Mouse (Mus musculus) stomach, embryonic 16.5 days (tissue): Measurements from ENCODE around the gene Ccdc78. TPM values are rescaled to one million over a fixed set of nuclear protein-coding genes. Genes with fewer than 3 reads are reported as not detected.

Source experiments
- ATAC-seq: fragments of 200-750 bp; cut with Nextera tagmentation; 2 replicates; pipeline ENCODE4 v1.8.0; 2017; ENCODE audit warnings: moderate number of reproducible peaks, moderate TSS enrichment; ENCODE audit not compliant: insufficient read depth, low FRiP score
- H3K27ac ChIP-seq: fragments of 300-500 bp; sonication (generic); 2 replicates; pipeline ENCODE4 v1.5.1; 2014; ENCODE audit warnings: low read length
- H3K27me3 ChIP-seq: fragments of 300-500 bp; sonication (generic); 2 replicates; pipeline ENCODE4 v1.6.1; 2014; ENCODE audit warnings: low read length, control low read depth, mixed read lengths; ENCODE audit not compliant: control insufficient read depth, insufficient read depth
- H3K36me3 ChIP-seq: fragments of 300-500 bp; sonication (generic); 2 replicates; pipeline ENCODE4 v1.6.1; 2014; ENCODE audit warnings: low read length; ENCODE audit not compliant: control insufficient read depth, insufficient read depth
- H3K4me1 ChIP-seq: fragments of 300-500 bp; sonication (generic); 2 replicates; pipeline ENCODE4 v1.6.1; 2014; ENCODE audit warnings: low read length, control low read depth, mixed read lengths; ENCODE audit not compliant: control insufficient read depth, insufficient read depth
- H3K4me2 ChIP-seq: fragments of 300-500 bp; sonication (generic); 2 replicates; pipeline ENCODE4 v1.6.1; 2014; ENCODE audit warnings: low read depth, low read length, mixed read lengths
- H3K4me3 ChIP-seq: fragments of 300-500 bp; sonication (generic); replicated peaks from 2 replicates; pipeline ENCODE4 v1.5.1; 2014; ENCODE audit warnings: mild to moderate bottlenecking, low read length
- H3K9ac ChIP-seq: fragments of 300-500 bp; sonication (generic); 2 replicates; pipeline ENCODE4 v1.6.1; 2014; ENCODE audit warnings: low read length
- H3K9me3 ChIP-seq: fragments of 300-500 bp; sonication (generic); replicated peaks from 2 replicates; pipeline ENCODE4 v1.6.1; 2016; ENCODE audit warnings: low read length, control low read depth; ENCODE audit not compliant: control insufficient read depth
- WGBS: fragments of 180-500 bp; shearing (Covaris S2); extraction: QIAGEN DNeasy Blood & Tissue Kit; methylation state at CpG from one replicate; pipeline ENCODE4 v1.1.7; 2014; 5-methylcytosine and 5-hydroxymethylcytosine counted together
- microRNA-seq: library from miRNA; unstranded; fragments of <30 nt; microRNA quantifications from one replicate; pipeline ENCODE4, GENCODE M21; 2016
- polyA plus RNA-seq: library from polyadenylated mRNA; unstranded; fragments of >200 nt; fragmentation: Nextera tagmentation; extraction: Ambion mirVana; gene quantifications from 2 replicates; pipeline ENCODE4 v1.2.1, GENCODE M21; 2015

Gene Ccdc78
- polyA plus RNA-seq, 1 experiment from 2014 or later = 0.12 TPM

- Histone ChIP-seq H3K36me3 (peaks cover 34% of the 10 kb centered on the region), H3K4me3 (no peak overlapping the region)
Measured at GRCm38 (mm10) chr17:25837533-25837932, 51.2 kb downstream of the Ccdc78 start.

DNA sequence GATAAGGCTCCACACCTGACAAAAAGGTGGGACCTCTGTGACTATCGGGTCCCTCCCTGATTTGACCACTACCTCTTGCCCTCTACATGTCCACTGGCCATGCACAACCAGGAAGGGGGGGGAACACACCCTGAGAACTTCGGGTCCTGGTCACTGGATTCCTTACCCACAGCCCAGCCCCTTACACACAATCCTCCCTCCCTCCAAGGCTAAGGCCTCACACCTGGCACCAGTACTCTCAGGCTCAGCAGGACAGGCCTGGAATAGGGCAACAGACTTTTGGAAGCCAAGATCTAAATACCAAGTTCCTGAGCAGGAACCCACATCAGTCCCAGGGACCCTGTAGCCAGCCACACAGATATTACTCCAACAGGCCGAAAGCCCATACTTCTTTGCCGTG, 52.5 kb downstream of the Ccdc78 start:
- ATAC-seq = no peak
- H3K27me3 ChIP-seq = no peaks in the 10 kb centered on the region
- no peak overlapping the region for H3K4me3 ChIP-seq
- WGBS = 83% methylated on average over 4 of the region's 4 CpGs
- peaks cover 41% of the 10 kb centered on the region for H3K4me1 ChIP-seq
- H3K9me3 ChIP-seq = no peaks in the 10 kb centered on the region
- no peak overlapping the region for H3K9ac ChIP-seq
- H3K27ac ChIP-seq = no peak overlapping the region
- H3K4me2 ChIP-seq = no peak overlapping the region
- H3K36me3 ChIP-seq = peaks cover 34% of the 10 kb centered on the region

More at GRCm38 (mm10) chr17:25837533-25837932, 51.2 kb downstream of the Ccdc78 start:
- no peak for ATAC-seq
- no peak overlapping the region for H3K27ac ChIP-seq
- H3K9me3 ChIP-seq = no peaks in the 10 kb centered on the region
- H3K27me3 ChIP-seq = no peaks in the 10 kb centered on the region
- peak overlapping the region; percentile 71; the same call in 1 of the 2 replicates for H3K9ac ChIP-seq
- WGBS = 56% methylated on average over 3 of the region's 3 CpGs
- H3K4me2 ChIP-seq = 0 out of 2 replicates have a peak overlapping the region, but pooled peaks have one; percentile 64
- H3K4me1 ChIP-seq = peaks cover 34% of the 10 kb centered on the region

DNA sequence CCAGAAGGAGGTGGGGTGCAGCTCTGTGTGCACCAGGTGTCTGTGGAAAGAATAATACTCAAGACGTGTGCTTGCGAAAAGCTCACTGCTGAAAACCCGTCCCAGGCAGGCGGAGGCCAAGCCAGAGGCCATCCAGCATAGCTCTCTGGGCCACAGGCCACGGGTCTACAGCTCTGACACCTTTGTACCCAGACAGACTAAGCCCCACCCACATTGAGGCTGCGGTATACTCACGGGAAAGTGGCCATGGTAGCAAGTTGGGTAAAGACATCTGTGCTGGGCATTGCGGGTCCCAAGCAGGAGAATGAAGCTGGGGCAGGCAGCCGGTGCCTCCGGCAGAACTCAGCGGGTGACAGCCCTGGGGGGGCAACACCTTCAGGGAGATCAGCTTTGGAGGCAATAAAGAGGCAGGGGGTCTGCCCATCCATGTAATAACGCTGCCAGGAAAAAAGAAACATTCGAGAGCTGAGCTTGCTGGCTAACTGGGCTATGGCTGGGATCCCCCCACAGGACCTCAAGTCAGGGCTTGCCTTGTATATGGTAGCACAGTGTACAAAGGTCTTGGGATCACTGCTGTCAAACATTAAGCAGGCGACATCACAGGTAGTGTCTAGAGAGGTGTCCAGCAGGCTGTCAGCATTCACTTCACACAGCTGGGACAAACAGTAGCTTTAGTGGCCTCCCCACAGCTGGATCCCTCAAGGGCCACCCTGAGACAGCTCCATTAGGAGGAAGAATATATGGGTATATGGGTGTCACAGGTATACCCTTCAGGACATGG, 53.3 kb downstream of the Ccdc78 start:
- H3K4me3 ChIP-seq = no peak overlapping the region
- H3K36me3 ChIP-seq = peaks cover 34% of the 10 kb centered on the region
- no peak overlapping the region for H3K9ac ChIP-seq
- no peaks in the 10 kb centered on the region for H3K27me3 ChIP-seq
- no peak overlapping the region for H3K4me2 ChIP-seq
- peaks cover 36% of the 10 kb centered on the region for H3K4me1 ChIP-seq
- no peaks in the 10 kb centered on the region for H3K9me3 ChIP-seq
- no peak overlapping the region for H3K27ac ChIP-seq
- WGBS = 82% methylated on average over 14 of the region's 14 CpGs
- ATAC-seq = no peak

Small RNAs within 50 kb of the gene (microRNA-seq; reads per million reads assigned to microRNA genes)
- not detected for gene Gm25083
- not detected for gene Mir3082
- gene Mir6966 = not detected

Other genes with a start within 250 kb of the Ccdc78 start
- 3.0 and 3.3 TPM in 2 replicates for gene Sox8, start 215.9 kb upstream of the Ccdc78 start, polyA plus RNA-seq
- gene Lmf1, start 207.5 kb upstream of the Ccdc78 start, polyA plus RNA-seq = 27.0 and 28.9 TPM in 2 replicates
- gene Gng13, start 69.4 kb upstream of the Ccdc78 start, polyA plus RNA-seq = 0.85 and 1.0 TPM in 2 replicates
- gene Chtf18, start 59.2 kb upstream of the Ccdc78 start, polyA plus RNA-seq = 22.9 and 25.1 TPM in 2 replicates
- gene Rpusd1, start 58.9 kb upstream of the Ccdc78 start, polyA plus RNA-seq = 17.5 and 18.9 TPM in 2 replicates
- 0.05 and 0.14 TPM in 2 replicates for gene Mslnl, start 50.5 kb upstream of the Ccdc78 start, polyA plus RNA-seq
- 77.0 and 104 TPM in 2 replicates for gene Msln, start 32.2 kb upstream of the Ccdc78 start, polyA plus RNA-seq
- gene Narfl, start 12.8 kb upstream of the Ccdc78 start, polyA plus RNA-seq = 28.3 and 28.6 TPM in 2 replicates
- 49.8 and 54.2 TPM in 2 replicates for gene Haghl, start 907 bp upstream of the Ccdc78 start, polyA plus RNA-seq
- 96.9 and 102 TPM in 2 replicates for gene Fam173a, start 6.3 kb downstream of the Ccdc78 start, polyA plus RNA-seq
- 1.2 TPM in 1 of 2 replicates, not detected in the other for gene AC134908.4, start 9.1 kb downstream of the Ccdc78 start, polyA plus RNA-seq
- 25.4 and 28.0 TPM in 2 replicates for gene Metrn, start 10.6 kb downstream of the Ccdc78 start, polyA plus RNA-seq
- gene Fbxl16, start 22.5 kb downstream of the Ccdc78 start, polyA plus RNA-seq = 2.6 and 2.8 TPM in 2 replicates
- 24.7 and 28.6 TPM in 2 replicates for gene Wdr24, start 37.0 kb downstream of the Ccdc78 start, polyA plus RNA-seq
- gene Jmjd8, start 42.3 kb downstream of the Ccdc78 start, polyA plus RNA-seq = 56.7 and 58.1 TPM in 2 replicates
- 312 and 314 TPM in 2 replicates for gene Stub1, start 46.8 kb downstream of the Ccdc78 start, polyA plus RNA-seq
- 2.5 and 2.8 TPM in 2 replicates for gene Rhbdl1, start 50.7 kb downstream of the Ccdc78 start, polyA plus RNA-seq
- 2.7 and 3.4 TPM in 2 replicates for gene Gm20683, start 55.2 kb downstream of the Ccdc78 start, polyA plus RNA-seq
- 22.4 and 23.5 TPM in 2 replicates for gene Rhot2, start 58.3 kb downstream of the Ccdc78 start, polyA plus RNA-seq
- gene Wdr90, start 74.9 kb downstream of the Ccdc78 start, polyA plus RNA-seq = 20.9 and 22.1 TPM in 2 replicates
- gene Mcrip2, start 82.2 kb downstream of the Ccdc78 start, polyA plus RNA-seq = 41.5 and 49.4 TPM in 2 replicates
- gene Mettl26, start 88.5 kb downstream of the Ccdc78 start, polyA plus RNA-seq = 57.1 and 63.8 TPM in 2 replicates
- 0.42 and 0.56 TPM in 2 replicates for gene Wfikkn1, start 94.3 kb downstream of the Ccdc78 start, polyA plus RNA-seq
- 26.3 and 27.7 TPM in 2 replicates for gene Rab40c, start 133.1 kb downstream of the Ccdc78 start, polyA plus RNA-seq
- gene Pigq, start 158.4 kb downstream of the Ccdc78 start, polyA plus RNA-seq = 57.2 and 62.0 TPM in 2 replicates
- gene Nhlrc4, start 158.4 kb downstream of the Ccdc78 start, polyA plus RNA-seq = 0.12 and 0.66 TPM in 2 replicates
- 0.11 and 0.31 TPM in 2 replicates for gene A930017K11Rik, start 166.0 kb downstream of the Ccdc78 start, polyA plus RNA-seq
- 21.6 and 23.3 TPM in 2 replicates for gene Capn15, start 199.2 kb downstream of the Ccdc78 start, polyA plus RNA-seq